Mouse (Mus musculus) right cerebral cortex, postnatal 25 days (tissue): Measurements from ENCODE around the gene Tfcp2.
"Not testable (repeated sequence)": the region's sequence is repeated elsewhere in the genome, so short reads cannot be mapped to it uniquely, and the experiment has no call there.

Experiments
- DNase-seq: peaks from one replicate; pipeline ENCODE4 v3.0.0; 2022

The Tfcp2 gene

GRCm38 (mm10) chr15:100555965-100556364 lies 4.2 kb upstream of the Tfcp2 start:
- no peak for DNase-seq

- no peak for DNase-seq
Observed at GRCm38 (mm10) chr15:100550280-100550679, 1.5 kb downstream of the Tfcp2 start.

- DNase-seq = not testable (repeated sequence)
Observed at GRCm38 (mm10) chr15:100543651-100544030, 8.2 kb downstream of the Tfcp2 start.

- DNase-seq = not testable (repeated sequence)
Observed at GRCm38 (mm10) chr15:100542876-100543650, 8.7 kb downstream of the Tfcp2 start.

GRCm38 (mm10) chr15:100541426-100541825 lies 10.4 kb downstream of the Tfcp2 start:
- DNase-seq = no peak

GRCm38 (mm10) chr15:100541001-100541400 lies 10.8 kb downstream of the Tfcp2 start:
- DNase-seq = not testable (repeated sequence)

GRCm38 (mm10) chr15:100539411-100539810 lies 12.4 kb downstream of the Tfcp2 start:
- no peak for DNase-seq

GRCm38 (mm10) chr15:100537913-100538312 lies 13.9 kb downstream of the Tfcp2 start:
- no peak for DNase-seq

GRCm38 (mm10) chr15:100527900-100528299 lies 23.9 kb downstream of the Tfcp2 start:
- DNase-seq = no peak

- DNase-seq = no peak
Observed at GRCm38 (mm10) chr15:100525405-100525804, 26.4 kb downstream of the Tfcp2 start.

GRCm38 (mm10) chr15:100520306-100520705 lies 31.5 kb downstream of the Tfcp2 start:
- no peak for DNase-seq

GRCm38 (mm10) chr15:100515121-100515520 lies 36.7 kb downstream of the Tfcp2 start:
- DNase-seq = no peak

- DNase-seq = no peak
Observed at GRCm38 (mm10) chr15:100513387-100513786, 38.4 kb downstream of the Tfcp2 start.

- DNase-seq = no peak
Observed at GRCm38 (mm10) chr15:100510072-100510471, 41.7 kb downstream of the Tfcp2 start.

- DNase-seq = no peak
Observed at GRCm38 (mm10) chr15:100508454-100509167, 43.2 kb downstream of the Tfcp2 start.

GRCm38 (mm10) chr15:100499506-100499905 lies 52.3 kb downstream of the Tfcp2 start:
- not testable (repeated sequence) for DNase-seq

GRCm38 (mm10) chr15:100495102-100495501 lies 56.7 kb downstream of the Tfcp2 start, which contains the start of gene Csrnp2:
TSS of gene Csrnp2 (minus strand) at chr15:100495488.
- peak; percentile 94 for DNase-seq

- no peak for DNase-seq
Observed at GRCm38 (mm10) chr15:100494647-100495046, 57.2 kb downstream of the Tfcp2 start.

GRCm38 (mm10) chr15:100491966-100492365 lies 59.8 kb downstream of the Tfcp2 start:
- DNase-seq = no peak

- DNase-seq = no peak
Observed at GRCm38 (mm10) chr15:100489263-100489662, 62.5 kb downstream of the Tfcp2 start.

GRCm38 (mm10) chr15:100488297-100488696 lies 63.5 kb downstream of the Tfcp2 start:
- not testable (repeated sequence) for DNase-seq

GRCm38 (mm10) chr15:100487050-100487449 lies 64.8 kb downstream of the Tfcp2 start:
- DNase-seq = no peak

GRCm38 (mm10) chr15:100486450-100486849 lies 65.4 kb downstream of the Tfcp2 start:
- no peak for DNase-seq

GRCm38 (mm10) chr15:100485576-100485975 lies 66.2 kb downstream of the Tfcp2 start:
- no peak for DNase-seq
